Mouse (Mus musculus) hindbrain, embryonic 11.5 days (tissue): ENCODE data around the gene Sult2a7. TPM values are rescaled to one million over a fixed set of nuclear protein-coding genes. Genes with fewer than 3 reads are reported as not detected.

Source experiments
- polyA plus RNA-seq: library from polyadenylated mRNA; unstranded; fragments of >200 nt; fragmentation: Nextera tagmentation; extraction: Ambion mirVana; gene quantifications from 2 replicates; pipeline ENCODE4 v1.2.1, GENCODE M21; 2014

The Sult2a7 gene
- polyA plus RNA-seq, 1 experiment from 2014 or later = not detected

Other genes with a start within 250 kb of the Sult2a7 start
- not detected in 2 replicates for gene Sult2a6, start 239.4 kb downstream of the Sult2a7 start, polyA plus RNA-seq
- gene Obox8, start 160.7 kb downstream of the Sult2a7 start, polyA plus RNA-seq = not detected in 2 replicates
- not detected in 2 replicates for gene Sult2a8, start 47.5 kb downstream of the Sult2a7 start, polyA plus RNA-seq
- gene Vmn1r90, start 69.3 kb upstream of the Sult2a7 start, polyA plus RNA-seq = 0.14 and 0.60 TPM in 2 replicates
- not detected in 2 replicates for gene Obox7, start 165.3 kb upstream of the Sult2a7 start, polyA plus RNA-seq